14 mouse cellular contexts compared by ENCODE assay signal in the genomic region with DNA sequence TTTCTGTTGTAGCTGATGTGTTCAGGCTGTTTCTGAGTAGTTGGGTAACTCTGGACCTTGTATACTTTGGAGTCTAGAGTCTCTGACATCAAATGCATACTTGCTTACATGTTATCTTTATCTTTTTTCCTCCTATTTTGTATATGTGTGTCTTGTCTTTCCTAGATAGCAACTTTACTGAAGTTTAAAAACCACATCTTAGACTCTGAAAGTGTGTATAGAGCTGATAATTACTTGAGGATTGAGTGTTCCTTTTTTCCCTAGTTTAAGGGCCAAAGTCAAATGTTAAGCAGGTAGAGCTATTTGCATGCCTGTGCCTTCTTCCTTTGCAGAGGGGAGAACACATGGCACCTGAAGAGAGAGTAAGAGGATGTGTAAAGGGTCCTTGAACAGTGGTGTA.
"Had no signal": no experiment of that assay in that cellular context is flagged by ENCODE, and none has a peak within 500 bp of the region (broad histone marks: within the 10 kb centered on the region; RNA-seq: fewer than 3 reads in every experiment).

No protein-coding gene starts in this region.

- H3K9ac ChIP-seq: limb, embryonic 12.5 days; lung, embryonic 15.5 days; neural tube, embryonic 15.5 days had no signal

- H3K27ac ChIP-seq: limb, embryonic 12.5 days; lung, embryonic 15.5 days; macrophage; neural tube, embryonic 15.5 days had no signal

- DNase-seq: kidney, adult 18-20 months; kidney, postnatal 14 days; layer of hippocampus, postnatal 36 days; lung, postnatal 14 days; midbrain, embryonic 14.5 days; right cerebral cortex, postnatal 4 days; spleen, adult 18-20 months; thymus, adult 2 months; thymus, postnatal 25 days had no signal

- H3K4me2 ChIP-seq: limb, embryonic 12.5 days; lung, embryonic 15.5 days; neural tube, embryonic 15.5 days had no signal

- H3K4me1 ChIP-seq: limb, embryonic 12.5 days; lung, embryonic 15.5 days; neural tube, embryonic 15.5 days had no signal

- H3K4me3 ChIP-seq: limb, embryonic 12.5 days; lung, embryonic 15.5 days; myocyte; neural tube, embryonic 15.5 days had no signal

- H3K27me3 ChIP-seq: limb, embryonic 12.5 days; lung, embryonic 15.5 days; neural tube, embryonic 15.5 days had no signal

- H3K9me3 ChIP-seq: limb, embryonic 12.5 days; lung, embryonic 15.5 days; neural tube, embryonic 15.5 days had no signal
